Mouse (Mus musculus) testis, postnatal 10 days (tissue): ENCODE data around the gene Thegl.
A peak's percentile ranks its signal among the peaks of the same experiment; 100 is the strongest.

Experiments
- DNase-seq: peaks from one replicate; pipeline ENCODE4 v3.0.0; 2021; ENCODE audit warnings: low spot score

Thegl gene

GRCm38 (mm10) chr5:77052616-77053015 is 36.8 kb downstream of the Thegl start:
- DNase-seq = no peak

GRCm38 (mm10) chr5:77056881-77057440 is 41.1 kb downstream of the Thegl start:
- DNase-seq = no peak

GRCm38 (mm10) chr5:77060363-77060762 is 44.5 kb downstream of the Thegl start:
- DNase-seq = no peak

GRCm38 (mm10) chr5:77061372-77062038 is 45.7 kb downstream of the Thegl start:
- peak; percentile 86 for DNase-seq

GRCm38 (mm10) chr5:77067321-77067720 is 51.5 kb downstream of the Thegl start:
- DNase-seq = no peak

- DNase-seq = no peak
These were observed 55.2 kb downstream of the Thegl start for GRCm38 (mm10) chr5:77070987-77071386.

- DNase-seq = no peak
These were observed 55.8 kb downstream of the Thegl start for GRCm38 (mm10) chr5:77071626-77072025.

- DNase-seq = no peak
These were observed 58.0 kb downstream of the Thegl start for GRCm38 (mm10) chr5:77073794-77074193.

GRCm38 (mm10) chr5:77074914-77075313 is 59.1 kb downstream of the Thegl start:
- peak; percentile 63 for DNase-seq

GRCm38 (mm10) chr5:77075951-77076350 is 60.1 kb downstream of the Thegl start:
- no peak for DNase-seq

GRCm38 (mm10) chr5:77080761-77081160 is 64.9 kb downstream of the Thegl start:
- no peak for DNase-seq

GRCm38 (mm10) chr5:77082735-77083134 is 66.9 kb downstream of the Thegl start:
- DNase-seq = no peak

- no peak for DNase-seq
These were observed 68.6 kb downstream of the Thegl start for GRCm38 (mm10) chr5:77084418-77084817.

GRCm38 (mm10) chr5:77085753-77086450 is 70.1 kb downstream of the Thegl start:
- DNase-seq = no peak

GRCm38 (mm10) chr5:77086541-77086940 is 70.7 kb downstream of the Thegl start:
- no peak for DNase-seq

GRCm38 (mm10) chr5:77087122-77087521 is 71.3 kb downstream of the Thegl start:
- no peak for DNase-seq

GRCm38 (mm10) chr5:77089294-77089693 is 73.5 kb downstream of the Thegl start:
- peak; percentile 73 for DNase-seq

GRCm38 (mm10) chr5:77089901-77090300 is 74.1 kb downstream of the Thegl start:
- DNase-seq = no peak

GRCm38 (mm10) chr5:77090521-77091096 is 74.8 kb downstream of the Thegl start:
- DNase-seq = no peak

GRCm38 (mm10) chr5:77091923-77092322 is 76.1 kb downstream of the Thegl start:
- no peak for DNase-seq

GRCm38 (mm10) chr5:77092531-77092930 is 76.7 kb downstream of the Thegl start:
- no peak for DNase-seq

GRCm38 (mm10) chr5:77093961-77094360 is 78.1 kb downstream of the Thegl start:
- no peak for DNase-seq
